Mouse (Mus musculus) testis, adult 2 months (tissue): ENCODE results near the gene Fshr.

Source experiments
- CTCF ChIP-seq: fragments of 200-500 bp; IDR thresholded peaks from 2 replicates; pipeline ENCODE4 v1.5.1; 2012; ENCODE audit warnings: low read depth, mild to moderate bottlenecking, inconsistent platforms, low read length, moderate library complexity; ENCODE audit not compliant: control insufficient read depth, insufficient read depth, insufficient replicate concordance
- POLR2A ChIP-seq: fragments of 200-500 bp; IDR thresholded peaks from 2 replicates; pipeline ENCODE4 v1.6.1; 2012; ENCODE audit warnings: low read depth, mild to moderate bottlenecking, inconsistent platforms, low read length, moderate library complexity; ENCODE audit not compliant: control insufficient read depth

DNA sequence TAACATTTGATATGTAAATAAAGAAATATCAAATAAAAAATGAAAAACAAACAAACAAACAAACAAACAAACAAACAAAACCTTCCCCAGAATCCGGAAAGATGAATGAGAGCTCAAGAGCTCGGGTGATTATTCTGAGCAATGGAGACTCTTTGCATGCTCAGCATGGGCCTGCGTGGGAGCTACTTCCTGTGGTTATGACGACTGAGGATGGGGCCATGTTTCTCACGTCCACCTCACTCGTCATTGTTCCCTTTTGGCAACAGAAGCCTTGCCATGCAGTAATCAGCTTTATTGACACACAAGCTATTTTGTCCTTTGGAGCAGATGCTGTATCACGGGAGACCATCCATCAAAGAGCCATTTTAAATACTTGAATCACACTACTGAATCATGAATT, 191.8 kb downstream of the Fshr start:
- no peak for TF ChIP-seq CTCF
- TF ChIP-seq POLR2A = no peak
